Mouse (Mus musculus) bone marrow macrophage, adult 2 months (primary cell): ENCODE measurements around the gene B3gnt7.

Experiments used
- CTCF ChIP-seq: IDR thresholded peaks from 2 replicates; pipeline ENCODE4 v1.5.1; 2012; ENCODE audit warnings: low read depth, mild to moderate bottlenecking, low read length, moderate library complexity
- POLR2A ChIP-seq: IDR thresholded peaks from 2 replicates; pipeline ENCODE4 v1.6.1; 2012; ENCODE audit warnings: mild to moderate bottlenecking, low read depth, low read length, borderline replicate concordance

GRCm38 (mm10) chr1:86342371-86342770 is 39.7 kb downstream of the B3gnt7 start:
- TF ChIP-seq CTCF (no peak), POLR2A (no peak)
